Mouse (Mus musculus): ENCODE results near the gene Tmprss6.

Gene Tmprss6

GRCm38 (mm10) chr15:78447121-78447520 is 21.3 kb downstream of the Tmprss6 start:
- DNase-seq (ENCODE audit: low spot score), result no peak

GRCm38 (mm10) chr15:78443857-78444256 is 24.6 kb downstream of the Tmprss6 start:
- DNase-seq (ENCODE audit: low spot score), result no peak

- DNase-seq (ENCODE audit: low spot score), result no peak
Observed at GRCm38 (mm10) chr15:78442231-78442630, 26.2 kb downstream of the Tmprss6 start.

- no peak for DNase-seq (ENCODE audit: low spot score)
Observed at GRCm38 (mm10) chr15:78438973-78439372, 29.5 kb downstream of the Tmprss6 start.

- DNase-seq (ENCODE audit: low spot score), result no peak
Observed at GRCm38 (mm10) chr15:78438505-78438904, 29.9 kb downstream of the Tmprss6 start.

GRCm38 (mm10) chr15:78438018-78438394 is 30.4 kb downstream of the Tmprss6 start:
- no peak for DNase-seq (ENCODE audit: low spot score)

- DNase-seq (ENCODE audit: low spot score), result peak; percentile 52
Observed at GRCm38 (mm10) chr15:78437237-78438017, 31.0 kb downstream of the Tmprss6 start.

GRCm38 (mm10) chr15:78436380-78437192 is 31.8 kb downstream of the Tmprss6 start:
- DNase-seq (ENCODE audit: low spot score), result peak; percentile 94

GRCm38 (mm10) chr15:78435681-78436080 is 32.8 kb downstream of the Tmprss6 start:
- no peak for DNase-seq (ENCODE audit: low spot score)

GRCm38 (mm10) chr15:78434896-78435520 is 33.4 kb downstream of the Tmprss6 start:
- DNase-seq (ENCODE audit: low spot score), result peak; percentile 75

- no peak for DNase-seq (ENCODE audit: low spot score)
Observed at GRCm38 (mm10) chr15:78431541-78432121, 36.8 kb downstream of the Tmprss6 start.

- no peak for DNase-seq (ENCODE audit: low spot score)
Observed at GRCm38 (mm10) chr15:78430874-78431273, 37.6 kb downstream of the Tmprss6 start.

- DNase-seq (ENCODE audit: low spot score), result no peak
Observed at GRCm38 (mm10) chr15:78429871-78430622, 38.4 kb downstream of the Tmprss6 start.

- no peak for DNase-seq (ENCODE audit: low spot score)
Observed at GRCm38 (mm10) chr15:78429139-78429459, 39.3 kb downstream of the Tmprss6 start.

GRCm38 (mm10) chr15:78428391-78429138 is 39.9 kb downstream of the Tmprss6 start, which contains the start of gene Kctd17:
Gene Kctd17, plus strand, starts transcription at chr15:78428564.
- peak; percentile 82 for DNase-seq (ENCODE audit: low spot score)

GRCm38 (mm10) chr15:78425230-78425629 is 43.2 kb downstream of the Tmprss6 start:
- no peak for DNase-seq (ENCODE audit: low spot score)

GRCm38 (mm10) chr15:78424507-78424906 is 43.9 kb downstream of the Tmprss6 start:
- no peak for DNase-seq (ENCODE audit: low spot score)

- DNase-seq (ENCODE audit: low spot score), result peak; percentile 85
Observed at GRCm38 (mm10) chr15:78422046-78422956, 46.1 kb downstream of the Tmprss6 start.

GRCm38 (mm10) chr15:78420395-78420794 is 48.0 kb downstream of the Tmprss6 start:
- DNase-seq (ENCODE audit: low spot score), result no peak

- DNase-seq (ENCODE audit: low spot score), result no peak
Observed at GRCm38 (mm10) chr15:78416937-78417336, 51.5 kb downstream of the Tmprss6 start.

Measured in layer of hippocampus, adult 11-12 months (tissue).